Mouse (Mus musculus): ENCODE data around the gene Tor3a. TPM values are rescaled to one million over a fixed set of nuclear protein-coding genes. Genes with fewer than 3 reads are reported as not detected.
A peak's percentile ranks its signal among the peaks of the same experiment; 100 is the strongest.

Gene Tor3a
- polyA plus RNA-seq, 2 experiments: 2.2 to 3.0 TPM

- no peak overlapping the region for H3K27ac ChIP-seq
- TF ChIP-seq EP300 (IDR thresholded peaks at IDR 0.05; ENCODE audit: low read depth): no peak
- TF ChIP-seq CTCF (IDR thresholded peaks at IDR 0.05; ENCODE audit: low read depth): peak; percentile 31; the same call in 1 of the 2 replicates
- H3K36me3 ChIP-seq (replicated peaks; ENCODE audit: control insufficient read depth, insufficient read depth, low read depth): no peaks in the 10 kb centered on the region
- WGBS (ENCODE audit: insufficient replicate concordance): 55% methylated on average over 1 of the region's 1 CpGs
- H3K9ac ChIP-seq (replicated peaks): no peak overlapping the region
- no peak overlapping the region for H3K4me2 ChIP-seq (ENCODE audit: low read depth)
- H3K4me1 ChIP-seq (replicated peaks; ENCODE audit: control insufficient read depth in 2 of 2, insufficient read depth in 2 of 2, low read length in 1 of 2): peaks cover 25 to 37% of the 10 kb centered on the region in 2 experiments
- H3K27me3 ChIP-seq (ENCODE audit: control insufficient read depth, insufficient read depth, low read length): no peaks in the 10 kb centered on the region
- H3K4me3 ChIP-seq (ENCODE audit: insufficient read depth in 1 of 2, low read depth in 2 of 2, low read length in 2 of 2): no peak overlapping the region
- ATAC-seq (ENCODE audit: insufficient read depth) (no peak), DNase-seq (ENCODE audit: low read depth in 3 of 3, low spot score in 3 of 3) (no peak)
- H3K9me3 ChIP-seq (ENCODE audit: control insufficient read depth, low read length): no peaks in the 10 kb centered on the region
Measured at GRCm38 (mm10) chr1:156614710-156615109, 59.4 kb downstream of the Tor3a start.

- no peak for DNase-seq (ENCODE audit: low read depth in 3 of 3, low spot score in 3 of 3)
- no peaks in the 10 kb centered on the region for H3K27me3 ChIP-seq (ENCODE audit: control insufficient read depth, insufficient read depth, low read length)
- 28% methylated on average over 9 of the region's 9 CpGs for WGBS (ENCODE audit: insufficient replicate concordance)
- no peak for ATAC-seq (ENCODE audit: insufficient read depth)
- no peak for TF ChIP-seq EP300 (IDR thresholded peaks at IDR 0.05; ENCODE audit: low read depth)
- TF ChIP-seq CTCF (IDR thresholded peaks at IDR 0.05; ENCODE audit: low read depth): no peak
- H3K27ac ChIP-seq: no peak overlapping the region
- H3K4me1 ChIP-seq (replicated peaks; ENCODE audit: control insufficient read depth in 2 of 2, insufficient read depth in 2 of 2, low read length in 1 of 2): peaks cover 25 to 32% of the 10 kb centered on the region in 2 experiments
- H3K36me3 ChIP-seq (replicated peaks; ENCODE audit: control insufficient read depth, insufficient read depth, low read depth): no peaks in the 10 kb centered on the region
- no peak overlapping the region for H3K9ac ChIP-seq (replicated peaks)
- H3K4me2 ChIP-seq (ENCODE audit: low read depth): no peak overlapping the region
- H3K4me3 ChIP-seq (ENCODE audit: insufficient read depth in 1 of 2, low read depth in 2 of 2, low read length in 2 of 2): no peak overlapping the region
- H3K9me3 ChIP-seq (ENCODE audit: control insufficient read depth, low read length): no peaks in the 10 kb centered on the region
Measured at GRCm38 (mm10) chr1:156613855-156614530, 60.2 kb downstream of the Tor3a start.

- no peaks in the 10 kb centered on the region for H3K9me3 ChIP-seq (ENCODE audit: control insufficient read depth, low read length)
- DNase-seq (ENCODE audit: low read depth in 3 of 3, low spot score in 3 of 3) (no peak), ATAC-seq (ENCODE audit: insufficient read depth) (peak; percentile 27; the same call in 1 of the 2 replicates)
- 0 out of 2 replicates have a peak, but pooled peaks have one; percentile 18 for TF ChIP-seq EP300 (IDR thresholded peaks at IDR 0.05; ENCODE audit: low read depth)
- no peak for TF ChIP-seq CTCF (IDR thresholded peaks at IDR 0.05; ENCODE audit: low read depth)
- H3K27ac ChIP-seq: no peak overlapping the region
- no peak overlapping the region for H3K4me3 ChIP-seq (ENCODE audit: insufficient read depth in 1 of 2, low read depth in 2 of 2, low read length in 2 of 2)
- no peaks in the 10 kb centered on the region for H3K27me3 ChIP-seq (ENCODE audit: control insufficient read depth, insufficient read depth, low read length)
- no peak overlapping the region for H3K4me2 ChIP-seq (ENCODE audit: low read depth)
- H3K9ac ChIP-seq (replicated peaks): no peak overlapping the region
- H3K36me3 ChIP-seq (replicated peaks; ENCODE audit: control insufficient read depth, insufficient read depth, low read depth): no peaks in the 10 kb centered on the region
- peaks cover 5 to 6% of the 10 kb centered on the region in 2 experiments for H3K4me1 ChIP-seq (replicated peaks; ENCODE audit: control insufficient read depth in 2 of 2, insufficient read depth in 2 of 2, low read length in 1 of 2)
- WGBS (ENCODE audit: insufficient replicate concordance): 36% methylated on average over 1 of the region's 1 CpGs
Measured at GRCm38 (mm10) chr1:156610257-156610656, 63.9 kb downstream of the Tor3a start.

- H3K4me2 ChIP-seq (ENCODE audit: low read depth): no peak overlapping the region
- H3K36me3 ChIP-seq (replicated peaks; ENCODE audit: control insufficient read depth, insufficient read depth, low read depth): no peaks in the 10 kb centered on the region
- no peaks in the 10 kb centered on the region for H3K9me3 ChIP-seq (ENCODE audit: control insufficient read depth, low read length)
- no peak for ATAC-seq (ENCODE audit: insufficient read depth)
- no peaks in the 10 kb centered on the region for H3K27me3 ChIP-seq (ENCODE audit: control insufficient read depth, insufficient read depth, low read length)
- H3K4me3 ChIP-seq (ENCODE audit: insufficient read depth in 1 of 2, low read depth in 2 of 2, low read length in 2 of 2): no peak overlapping the region
- H3K27ac ChIP-seq: no peak overlapping the region
- H3K9ac ChIP-seq (replicated peaks): no peak overlapping the region
- TF ChIP-seq EP300 (IDR thresholded peaks at IDR 0.05; ENCODE audit: low read depth) (no peak), CTCF (IDR thresholded peaks at IDR 0.05; ENCODE audit: low read depth) (no peak)
- WGBS (ENCODE audit: insufficient replicate concordance): 77% methylated on average over 2 of the region's 2 CpGs
- H3K4me1 ChIP-seq (replicated peaks; ENCODE audit: control insufficient read depth in 2 of 2, insufficient read depth in 2 of 2, low read length in 1 of 2): peaks cover 0 to 2% of the 10 kb centered on the region in 2 experiments; a peak in 2 of 4 replicates
- DNase-seq (ENCODE audit: low read depth in 3 of 3, low spot score in 3 of 3): no peak
Measured at GRCm38 (mm10) chr1:156608496-156608895, 65.7 kb downstream of the Tor3a start.

- DNase-seq (ENCODE audit: low read depth in 3 of 3, low spot score in 3 of 3): no peak
- H3K9ac ChIP-seq (replicated peaks): no peak overlapping the region
- no peak overlapping the region for H3K4me2 ChIP-seq (ENCODE audit: low read depth)
- 62% methylated on average over 2 of the region's 2 CpGs for WGBS (ENCODE audit: insufficient replicate concordance)
- ATAC-seq (ENCODE audit: insufficient read depth): no peak
- H3K4me3 ChIP-seq (ENCODE audit: insufficient read depth in 1 of 2, low read depth in 2 of 2, low read length in 2 of 2): no peak overlapping the region
- no peak overlapping the region for H3K27ac ChIP-seq
- TF ChIP-seq EP300 (IDR thresholded peaks at IDR 0.05; ENCODE audit: low read depth) (no peak), CTCF (IDR thresholded peaks at IDR 0.05; ENCODE audit: low read depth) (no peak)
- no peaks in the 10 kb centered on the region for H3K36me3 ChIP-seq (replicated peaks; ENCODE audit: control insufficient read depth, insufficient read depth, low read depth)
- no peaks in the 10 kb centered on the region for H3K27me3 ChIP-seq (ENCODE audit: control insufficient read depth, insufficient read depth, low read length)
- H3K9me3 ChIP-seq (ENCODE audit: control insufficient read depth, low read length): no peaks in the 10 kb centered on the region
- H3K4me1 ChIP-seq (replicated peaks; ENCODE audit: control insufficient read depth in 2 of 2, insufficient read depth in 2 of 2, low read length in 1 of 2): peaks cover 0 to 2% of the 10 kb centered on the region in 2 experiments; a peak in 2 of 4 replicates
Measured at GRCm38 (mm10) chr1:156605940-156606339, 68.2 kb downstream of the Tor3a start.

All from liver, embryonic 14.5 days (tissue).